Mouse (Mus musculus): ENCODE results near the gene Il1rl2.

- TF ChIP-seq GATA1 (IDR thresholded peaks at IDR 0.05; ENCODE audit: borderline replicate concordance, low read length) (no peak), FLI1 (IDR thresholded peaks at IDR 0.05; ENCODE audit: low read length) (no peak)
These were observed 5.1 kb downstream of the Il1rl2 start for GRCm38 (mm10) chr1:40329526-40329925.
